Mouse (Mus musculus) bone marrow, adult 2 months (tissue): Measurements from ENCODE around the gene Agps.
"Not testable (repeated sequence)": the region's sequence is repeated elsewhere in the genome, so short reads cannot be mapped to it uniquely, and the experiment has no call there.

Experiments
- CTCF ChIP-seq: fragments of 200-500 bp; IDR thresholded peaks from 2 replicates; pipeline ENCODE4 v1.5.1; 2011; ENCODE audit warnings: low read length, control low read depth; ENCODE audit not compliant: control insufficient read depth, insufficient read depth
- POLR2A ChIP-seq: fragments of 200-500 bp; IDR thresholded peaks from 2 replicates; pipeline ENCODE4 v1.6.1; 2011; ENCODE audit warnings: low read depth, mild to moderate bottlenecking, control low read depth, low read length, borderline replicate concordance; ENCODE audit not compliant: control insufficient read depth

DNA sequence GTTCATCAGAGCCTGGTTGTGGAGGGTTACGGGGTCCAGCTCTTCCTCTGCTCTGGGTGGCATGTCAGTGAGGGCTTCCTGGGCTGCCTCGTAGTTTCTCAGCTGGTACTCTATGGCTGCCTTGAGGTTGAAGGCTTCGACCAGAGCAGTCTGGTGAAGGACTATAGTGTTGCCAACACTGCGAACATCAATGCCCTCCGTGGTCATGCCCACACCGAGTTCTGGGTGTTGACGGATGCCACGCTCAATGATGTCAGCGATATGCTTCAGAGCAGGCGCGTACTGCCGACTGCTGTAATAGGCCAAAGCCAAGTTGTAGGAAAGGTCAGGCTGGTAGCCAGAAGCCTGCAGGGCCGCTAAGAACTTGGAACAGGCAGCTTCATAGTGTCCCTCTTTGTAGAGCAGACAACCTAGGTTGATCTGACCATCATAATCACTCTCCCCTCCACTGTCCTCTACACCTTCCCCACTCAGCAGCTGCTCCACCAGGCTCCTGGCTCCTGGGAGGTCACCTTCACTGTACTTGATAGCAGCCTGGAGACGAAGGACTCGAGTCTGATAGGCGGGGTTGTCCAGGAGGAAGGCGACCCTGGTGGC is 105.6 kb downstream of the Agps start:
- TF ChIP-seq POLR2A, CTCF: not testable (repeated sequence)
